Mouse (Mus musculus) layer of hippocampus, adult 11-12 months (tissue): ENCODE measurements around the gene Lrrc20.
"Not testable (repeated sequence)": the region's sequence is repeated elsewhere in the genome, so short reads cannot be mapped to it uniquely, and the experiment has no call there.

ENCODE experiments used
- DNase-seq: peaks from one replicate; pipeline ENCODE4 v3.0.0; 2022; ENCODE audit warnings: low spot score

Lrrc20 gene

GRCm38 (mm10) chr10:61576120-61576767 lies 100.6 kb downstream of the Lrrc20 start:
- no peak for DNase-seq

GRCm38 (mm10) chr10:61587241-61587849 lies 111.7 kb downstream of the Lrrc20 start:
- DNase-seq: no peak

- peak; percentile 49 for DNase-seq
Measured at GRCm38 (mm10) chr10:61597991-61598390, 122.4 kb downstream of the Lrrc20 start.

- no peak for DNase-seq
Measured at GRCm38 (mm10) chr10:61599556-61600114, 124.0 kb downstream of the Lrrc20 start.

- DNase-seq: peak; percentile 55
Measured at GRCm38 (mm10) chr10:61602283-61603033, 126.9 kb downstream of the Lrrc20 start.

GRCm38 (mm10) chr10:61604376-61605065 lies 128.9 kb downstream of the Lrrc20 start:
- no peak for DNase-seq

GRCm38 (mm10) chr10:61605381-61605780 lies 129.8 kb downstream of the Lrrc20 start:
- DNase-seq: not testable (repeated sequence)

- DNase-seq: peak; percentile 49
Measured at GRCm38 (mm10) chr10:61605851-61606250, 130.2 kb downstream of the Lrrc20 start.

GRCm38 (mm10) chr10:61608233-61608632 lies 132.6 kb downstream of the Lrrc20 start:
- DNase-seq: no peak

- DNase-seq: no peak
Measured at GRCm38 (mm10) chr10:61610650-61611235, 135.1 kb downstream of the Lrrc20 start.

- no peak for DNase-seq
Measured at GRCm38 (mm10) chr10:61614311-61614710, 138.7 kb downstream of the Lrrc20 start.

GRCm38 (mm10) chr10:61618528-61618927 lies 142.9 kb downstream of the Lrrc20 start:
- DNase-seq: no peak

GRCm38 (mm10) chr10:61621681-61622080 lies 146.1 kb downstream of the Lrrc20 start:
- peak; percentile 12 for DNase-seq

- DNase-seq: not testable (repeated sequence)
Measured at GRCm38 (mm10) chr10:61623874-61624273, 148.3 kb downstream of the Lrrc20 start.

- no peak for DNase-seq
Measured at GRCm38 (mm10) chr10:61624771-61625170, 149.2 kb downstream of the Lrrc20 start.

- no peak for DNase-seq
Measured at GRCm38 (mm10) chr10:61625381-61626257, 150.0 kb downstream of the Lrrc20 start.

GRCm38 (mm10) chr10:61626551-61626950 lies 150.9 kb downstream of the Lrrc20 start:
- no peak for DNase-seq

- no peak for DNase-seq
Measured at GRCm38 (mm10) chr10:61627195-61627937, 151.8 kb downstream of the Lrrc20 start.

GRCm38 (mm10) chr10:61627938-61628250 lies 152.3 kb downstream of the Lrrc20 start:
- DNase-seq: no peak
